Mouse (Mus musculus) embryonic stem cell, embryonic (primary cell): ENCODE measurements around the gene Eif2b2.

ENCODE experiments used
- CTCF ChIA-PET, 4 experiments: fragments of 300-600 bp in 2 of 4; fragments of 350-600 bp in 2 of 4; sonication (Branson Sonifier 250); formaldehyde crosslinking; loops; one replicate each; lab custom pipeline; 2022; ENCODE audit warnings: inconsistent platforms in 2 of 4; lab: Charles Lee
- POLR2A ChIA-PET, 4 experiments: fragments of 300-600 bp in 2 of 4; fragments of 350-600 bp in 2 of 4; sonication (Branson Sonifier 250); formaldehyde crosslinking; loops; one replicate each; lab custom pipeline; 2022; ENCODE audit warnings: antibody characterized with exemption in 4 of 4, inconsistent platforms in 1 of 4; lab: Charles Lee

The Eif2b2 gene

GRCm38 (mm10) chr12:85204105-85204504 lies 15.2 kb upstream of the Eif2b2 start:
- CTCF ChIA-PET, result interaction anchor here in 2 of 4 experiments (0.6 to 1.4 kb wide), 2 partner anchors 9 to 112 kb away, joined by 5 to 6 read pairs; no protein-coding TSS in a partner anchor
- POLR2A ChIA-PET, result no interaction called here

- POLR2A ChIA-PET, result interaction anchor here (0.6 to 1.0 kb wide), 4 partner anchors 12 to 1017 kb away, joined by 3 to 7 read pairs (median 4); no protein-coding TSS in a partner anchor
- CTCF ChIA-PET, result interaction anchor here in 2 of 4 experiments (0.6 to 1.4 kb wide), 2 partner anchors 14 to 113 kb away, joined by 5 to 15 read pairs; no protein-coding TSS in a partner anchor
Measured at GRCm38 (mm10) chr12:85205425-85205824, 13.9 kb upstream of the Eif2b2 start.

- CTCF ChIA-PET, result interaction anchor here in 2 of 4 experiments (0.6 to 1.9 kb wide), 3 partner anchors 26 to 96 kb away, joined by 3 to 12 read pairs (median 5); no protein-coding TSS in a partner anchor
- POLR2A ChIA-PET, result interaction anchor here in 2 of 4 experiments (0.6 to 1.9 kb wide), 9 partner anchors 10 to 412 kb away, joined by 3 to 11 read pairs (median 4); partner anchors contain the start of genes Acyp1 (in 2 of the 2), Eif2b2 (in 2 of the 2) and Zc2hc1c (in 2 of the 2)
Measured at GRCm38 (mm10) chr12:85208687-85209199, 10.5 kb upstream of the Eif2b2 start.

- ChIA-PET CTCF (interaction anchor here in 2 of 4 experiments (0.6 to 1.2 kb wide), 2 partner anchors 72 to 73 kb away, joined by 3 read pairs; partner anchors contain the start of genes Acyp1 (in 1 of the 2) and Zc2hc1c (in 1 of the 2)), POLR2A (no interaction called here)
Measured at GRCm38 (mm10) chr12:85215031-85215430, 4.2 kb upstream of the Eif2b2 start.

GRCm38 (mm10) chr12:85217733-85218310 lies 1.5 kb upstream of the Eif2b2 start:
- CTCF ChIA-PET, result interaction anchor here in 3 of 4 experiments (0.5 to 1.8 kb wide), 3 partner anchors 69 to 163 kb away, joined by 5 to 6 read pairs (median 6); no protein-coding TSS in a partner anchor
- POLR2A ChIA-PET, result interaction anchor here (0.6 to 2.4 kb wide), 14 partner anchors 9 to 858 kb away, joined by 3 to 24 read pairs (median 5); partner anchors contain the start of genes Acyp1 (in 1 of the 4), Mlh3 (in 1 of the 4) and Zc2hc1c (in 1 of the 4)

- POLR2A ChIA-PET, result interaction anchor here in 3 of 4 experiments (0.8 to 2.4 kb wide), 27 partner anchors 10 to 125 kb away, joined by 3 to 24 read pairs (median 5); partner anchors contain the start of genes Mlh3 (in 2 of the 3), Rps6kl1 (in 2 of the 3), Acyp1 (in 1 of the 3) and Zc2hc1c (in 1 of the 3)
- CTCF ChIA-PET, result interaction anchor here in 1 of 4 experiments (1.5 to 1.8 kb wide), 2 partner anchors 68 to 86 kb away, joined by 5 read pairs; partner anchors contain the start of genes Acyp1 and Zc2hc1c
Measured at GRCm38 (mm10) chr12:85219905-85220290, 617 bp downstream of the Eif2b2 start.

- ChIA-PET CTCF (interaction anchor here in 1 of 4 experiments (0.6 kb wide), 1 partner anchor 67 kb away, joined by 4 read pairs; no protein-coding TSS in a partner anchor), POLR2A (interaction anchor here in 3 of 4 experiments (0.6 to 2.2 kb wide), 9 partner anchors 13 to 246 kb away, joined by 3 to 7 read pairs (median 3); partner anchors contain the start of genes Acyp1 (in 1 of the 3), Fos (in 1 of the 3) and Zc2hc1c (in 1 of the 3))
Measured at GRCm38 (mm10) chr12:85227227-85227626, 7.9 kb downstream of the Eif2b2 start.

GRCm38 (mm10) chr12:85227876-85228599 lies 8.8 kb downstream of the Eif2b2 start:
- ChIA-PET CTCF (interaction anchor here in 2 of 4 experiments (0.6 kb wide), 3 partner anchors 67 to 81 kb away, joined by 4 to 9 read pairs (median 8); no protein-coding TSS in a partner anchor), POLR2A (interaction anchor here in 3 of 4 experiments (0.6 to 1.9 kb wide), 6 partner anchors 9 to 224 kb away, joined by 3 to 7 read pairs (median 4); no protein-coding TSS in a partner anchor)

GRCm38 (mm10) chr12:85233376-85234358 lies 14.4 kb downstream of the Eif2b2 start:
- ChIA-PET POLR2A (interaction anchor here in 2 of 4 experiments (0.6 to 1.3 kb wide), 4 partner anchors 15 to 186 kb away, joined by 3 to 4 read pairs (median 3); partner anchors contain the start of genes Eif2b2 (in 1 of the 2) and Mlh3 (in 1 of the 2)), CTCF (interaction anchor here in 2 of 4 experiments (0.9 kb wide), 2 partner anchors 129 to 521 kb away, joined by 3 to 4 read pairs; no protein-coding TSS in a partner anchor)

GRCm38 (mm10) chr12:85237553-85237952 lies 18.3 kb downstream of the Eif2b2 start:
- POLR2A ChIA-PET, result interaction anchor here in 2 of 4 experiments (0.5 to 1.0 kb wide), 2 partner anchors 12 to 59 kb away, joined by 3 to 5 read pairs; no protein-coding TSS in a partner anchor
- CTCF ChIA-PET, result no interaction called here

GRCm38 (mm10) chr12:85252083-85252482 lies 32.8 kb downstream of the Eif2b2 start:
- ChIA-PET POLR2A (interaction anchor here in 3 of 4 experiments (0.7 to 2.2 kb wide), 6 partner anchors 9 to 519 kb away, joined by 3 to 8 read pairs (median 4); no protein-coding TSS in a partner anchor), CTCF (interaction anchor here in 1 of 4 experiments (0.8 kb wide), 1 partner anchor 468 kb away, joined by 3 read pairs; no protein-coding TSS in a partner anchor)

GRCm38 (mm10) chr12:85256074-85256751 lies 36.9 kb downstream of the Eif2b2 start:
- ChIA-PET POLR2A (interaction anchor here in 3 of 4 experiments (0.6 to 2.3 kb wide), 5 partner anchors 13 to 74 kb away, joined by 3 to 7 read pairs (median 3); no protein-coding TSS in a partner anchor), CTCF (interaction anchor here in 2 of 4 experiments (0.5 to 1.3 kb wide), 2 partner anchors 49 to 1527 kb away, joined by 4 to 13 read pairs; no protein-coding TSS in a partner anchor)

- POLR2A ChIA-PET, result interaction anchor here in 1 of 4 experiments (0.6 to 1.5 kb wide), 2 partner anchors 12 to 75 kb away, joined by 3 to 4 read pairs; no protein-coding TSS in a partner anchor
Measured at GRCm38 (mm10) chr12:85257008-85257639, 37.8 kb downstream of the Eif2b2 start.

GRCm38 (mm10) chr12:85262489-85262888 lies 43.2 kb downstream of the Eif2b2 start:
- CTCF ChIA-PET, result interaction anchor here in 1 of 4 experiments (1.4 kb wide), 1 partner anchor 18 kb away, joined by 3 read pairs; no protein-coding TSS in a partner anchor

More at GRCm38 (mm10) chr12:85257008-85257639, 37.8 kb downstream of the Eif2b2 start:
- CTCF ChIA-PET, result no interaction called here

GRCm38 (mm10) chr12:85263190-85263589 lies 43.9 kb downstream of the Eif2b2 start:
- ChIA-PET POLR2A (interaction anchor here in 2 of 4 experiments (1.1 to 1.9 kb wide), 9 partner anchors 10 to 86 kb away, joined by 3 to 6 read pairs (median 3); no protein-coding TSS in a partner anchor), CTCF (interaction anchor here in 1 of 4 experiments (0.9 kb wide), 1 partner anchor 42 kb away, joined by 3 read pairs; no protein-coding TSS in a partner anchor)

More at GRCm38 (mm10) chr12:85262489-85262888, 43.2 kb downstream of the Eif2b2 start:
- POLR2A ChIA-PET, result interaction anchor here in 3 of 4 experiments (0.7 to 1.6 kb wide), 14 partner anchors 8 to 112 kb away, joined by 3 to 6 read pairs (median 3); partner anchors contain the start of genes Mlh3 (in 2 of the 3) and Eif2b2 (in 1 of the 3)
